In genomic region chr17:28904546-28905376, GRCm38 (mm10) we compare ENCODE assay signal across 9 mouse cellular contexts. TPM values are rescaled to one million over a fixed set of nuclear protein-coding genes. Genes with fewer than 3 reads are reported as not detected.
A peak's percentile ranks its signal among the peaks of the same experiment; 100 is the strongest.
DNase-seq lines count a peak whose midpoint lies in the region; ATAC-seq and TF ChIP-seq lines count a peak whose summit lies in the region.
"Had no signal": no experiment of that assay in that cellular context is flagged by ENCODE, and none has a peak within 500 bp of the region (broad histone marks: within the 10 kb centered on the region; RNA-seq: fewer than 3 reads in every experiment).

No protein-coding gene starts in this region.

- H3K36me3 ChIP-seq in hindbrain, embryonic 11.5 days (ENCODE audit: control insufficient read depth, insufficient read depth, low read length) = no peaks in the 10 kb centered on the region
- no peaks in the 10 kb centered on the region for H3K36me3 ChIP-seq in midbrain, embryonic 11.5 days (ENCODE audit: control insufficient read depth, insufficient read depth, low read length)

- H3K9me3 ChIP-seq in hindbrain, embryonic 11.5 days (ENCODE audit: control insufficient read depth, low read length) = no peaks in the 10 kb centered on the region
- no peaks in the 10 kb centered on the region for H3K9me3 ChIP-seq in midbrain, embryonic 11.5 days (ENCODE audit: control insufficient read depth, low read length)

- WGBS in hindbrain, embryonic 11.5 days = 30% methylated on average over 23 of the region's 23 CpGs
- WGBS in midbrain, embryonic 11.5 days = 23% methylated on average over 23 of the region's 23 CpGs

- intact Hi-C loops in left cerebral cortex, adult 2 months (cut with DNase I) = loop anchor here (2.0 kb wide), 1 partner anchor 22 kb away; no protein-coding TSS in a partner anchor

- no peak overlapping the region for H3K9ac ChIP-seq in hindbrain, embryonic 11.5 days (ENCODE audit: low read depth, low read length)
- H3K9ac ChIP-seq in midbrain, embryonic 11.5 days (ENCODE audit: low read length) = 0 out of 2 replicates have a peak overlapping the region, but pooled peaks have one; percentile 17

- no peak overlapping the region for H3K4me3 ChIP-seq in hindbrain, embryonic 11.5 days (ENCODE audit: low read depth, low read length)
- 0 out of 2 replicates have a peak overlapping the region, but pooled peaks have one; percentile 22 for H3K4me3 ChIP-seq in left cerebral cortex, adult 2 months
- H3K4me3 ChIP-seq in midbrain, embryonic 11.5 days (ENCODE audit: low read depth, low read length) = no peak overlapping the region
- H3K4me3 ChIP-seq: megakaryocyte, embryonic 14.5 days had no signal

- ATAC-seq in erythroblast, adult 5-6 weeks (replicated peaks; ENCODE audit: low FRiP score, poor library complexity, severe bottlenecking) = peak; percentile 77
- peak; percentile 53; the same call in 1 of the 2 replicates for ATAC-seq in hindbrain, embryonic 11.5 days (ENCODE audit: low FRiP score)
- ATAC-seq in midbrain, embryonic 11.5 days (ENCODE audit: low FRiP score) = peak; percentile 27; the same call in 1 of the 2 replicates

- no peak overlapping the region for H3K27ac ChIP-seq in hindbrain, embryonic 11.5 days (ENCODE audit: low read depth, low read length)
- peak overlapping the region; percentile 94 for H3K27ac ChIP-seq in left cerebral cortex, adult 2 months
- H3K27ac ChIP-seq in midbrain, embryonic 11.5 days (ENCODE audit: low read depth, low read length) = 0 out of 2 replicates have a peak overlapping the region, but pooled peaks have one; percentile 2

- 0 out of 2 replicates have a peak, but pooled peaks cover 3% of the 10 kb centered on the region for H3K4me1 ChIP-seq in hindbrain, embryonic 11.5 days (replicated peaks; ENCODE audit: control insufficient read depth, insufficient read depth, low read length)
- peaks cover 12% of the 10 kb centered on the region for H3K4me1 ChIP-seq in midbrain, embryonic 11.5 days (ENCODE audit: control insufficient read depth, insufficient read depth, low read length)

- peaks cover 3% of the 10 kb centered on the region; the same call in 1 of the 2 replicates for H3K27me3 ChIP-seq in hindbrain, embryonic 11.5 days (ENCODE audit: control insufficient read depth, insufficient read depth, low read length)
- H3K27me3 ChIP-seq in midbrain, embryonic 11.5 days (ENCODE audit: control insufficient read depth, insufficient read depth, low read length) = no peaks in the 10 kb centered on the region

- H3K4me2 ChIP-seq in hindbrain, embryonic 11.5 days (replicated peaks; ENCODE audit: low read depth, low read length) = no peak overlapping the region
- H3K4me2 ChIP-seq in midbrain, embryonic 11.5 days = no peak overlapping the region

- peak; percentile 68 for DNase-seq in gastrocnemius, adult 18-20 months (ENCODE audit: low spot score)
- DNase-seq in gastrocnemius, postnatal 25 days = no peak
- DNase-seq in brain, adult 2 months (ENCODE audit: low read depth, low spot score) = peak; percentile 91
- DNase-seq in hindbrain, embryonic 11.5 days (ENCODE audit: low spot score) = peak; percentile 89
- peak; percentile 62 to 64 for DNase-seq in left cerebral cortex, adult 2 months (ENCODE audit: extremely low spot score in 1 of 2, low spot score in 2 of 2)
- peak; percentile 97 for DNase-seq in midbrain, embryonic 11.5 days (ENCODE audit: low spot score, missing footprints)
- peak; percentile 46 for DNase-seq in skeletal muscle tissue, adult 2 months (ENCODE audit: low read depth, low spot score)

- peak; percentile 74 for TF ChIP-seq CTCF in left cerebral cortex, adult 2 months (IDR thresholded peaks at IDR 0.05)

RNA-seq across cellular contexts. Expression of gene 4930539E08Rik, which starts 10.4 kb away (rescaled TPM):
- not detected for total RNA-seq in gastrocnemius, adult 18-20 months (2021)
- not detected for total RNA-seq in gastrocnemius, postnatal 25 days (2021)
- not detected in 2 replicates for total RNA-seq in erythroblast, adult 5-6 weeks (2015; ENCODE audit: low replicate concordance)
- 0.17 TPM in 1 of 2 replicates, not detected in the other for total RNA-seq in erythroblast, adult 5-6 weeks (2017; ENCODE audit: low replicate concordance)
- 0.03 TPM in 1 of 2 replicates, not detected in the other for polyA plus RNA-seq in hindbrain, embryonic 11.5 days (2014; fragmentation: Nextera tagmentation; extraction: Ambion mirVana)
- total RNA-seq in left cerebral cortex, adult 2 months (2021) = 10 to 100 TPM in 1 of 2 experiments, 1 to 10 TPM in 1; 9.4 to 11.2 TPM
- polyA plus RNA-seq in midbrain, embryonic 11.5 days (2014; fragmentation: Nextera tagmentation; extraction: Ambion mirVana) = 0.10 TPM in 1 of 2 replicates, not detected in the other

RNA-seq across cellular contexts. Expression of gene Pxt1, which starts 38.9 kb away (rescaled TPM):
- total RNA-seq in gastrocnemius, adult 18-20 months (2021) = not detected
- total RNA-seq in gastrocnemius, postnatal 25 days (2021) = not detected
- total RNA-seq in erythroblast, adult 5-6 weeks (2015; ENCODE audit: low replicate concordance) = 9.8 TPM in 1 of 2 replicates, not detected in the other
- not detected in 2 replicates for total RNA-seq in erythroblast, adult 5-6 weeks (2017; ENCODE audit: low replicate concordance)
- 0.34 TPM in 1 of 2 replicates, not detected in the other for polyA plus RNA-seq in hindbrain, embryonic 11.5 days (2014; fragmentation: Nextera tagmentation; extraction: Ambion mirVana)
- total RNA-seq in left cerebral cortex, adult 2 months (2021) = not detected
- polyA plus RNA-seq in midbrain, embryonic 11.5 days (2014; fragmentation: Nextera tagmentation; extraction: Ambion mirVana) = not detected in 2 replicates

RNA-seq across cellular contexts. Expression of gene Pnpla1, which starts 46.5 kb away (rescaled TPM):
- total RNA-seq in gastrocnemius, adult 18-20 months (2021) = under 1 TPM in 1 of 2 experiments, not detected in 1; 0.05 TPM
- not detected for total RNA-seq in gastrocnemius, postnatal 25 days (2021)
- 0.19 TPM in 1 of 2 replicates, not detected in the other for total RNA-seq in erythroblast, adult 5-6 weeks (2015; ENCODE audit: low replicate concordance)
- 0.68 TPM in 1 of 2 replicates, not detected in the other for total RNA-seq in erythroblast, adult 5-6 weeks (2017; ENCODE audit: low replicate concordance)
- polyA plus RNA-seq in hindbrain, embryonic 11.5 days (2014; fragmentation: Nextera tagmentation; extraction: Ambion mirVana) = not detected in 2 replicates
- total RNA-seq in left cerebral cortex, adult 2 months (2021) = under 1 TPM; 0.61 to 0.66 TPM
- polyA plus RNA-seq in midbrain, embryonic 11.5 days (2014; fragmentation: Nextera tagmentation; extraction: Ambion mirVana) = not detected in 2 replicates

RNA-seq across cellular contexts. Expression of gene Kctd20, which starts 47.0 kb away (rescaled TPM):
- 10 to 100 TPM; 37.1 to 42.1 TPM for total RNA-seq in gastrocnemius, adult 18-20 months (2021)
- total RNA-seq in gastrocnemius, postnatal 25 days (2021) = 10 to 100 TPM; 25.9 to 34.0 TPM
- 81.7 and 150 TPM in 2 replicates for total RNA-seq in erythroblast, adult 5-6 weeks (2015; ENCODE audit: low replicate concordance)
- total RNA-seq in erythroblast, adult 5-6 weeks (2017; ENCODE audit: low replicate concordance) = 178 and 221 TPM in 2 replicates
- 81.7 and 94.8 TPM in 2 replicates for polyA plus RNA-seq in hindbrain, embryonic 11.5 days (2014; fragmentation: Nextera tagmentation; extraction: Ambion mirVana)
- 10 to 100 TPM; 65.2 to 74.7 TPM for total RNA-seq in left cerebral cortex, adult 2 months (2021)
- polyA plus RNA-seq in midbrain, embryonic 11.5 days (2014; fragmentation: Nextera tagmentation; extraction: Ambion mirVana) = 92.4 and 97.4 TPM in 2 replicates

Comparison
In these comparisons a context has a peak if more than half of its experiments do, and no peak if none do; other contexts are left out.
1. ATAC-seq: peak in every context shown above with its lines; median percentile 77 in erythroblast, adult 5-6 weeks; 53 in hindbrain, embryonic 11.5 days; 27 in midbrain, embryonic 11.5 days.
2. RNA of gene 4930539E08Rik, which starts 10.4 kb away (total RNA-seq): 9.4 to 11.2 TPM in left cerebral cortex, adult 2 months; 0.17 TPM in erythroblast, adult 5-6 weeks, not detected in gastrocnemius, postnatal 25 days and not detected in gastrocnemius, adult 18-20 months; every median in the first group is over 4 times any median in the second.